Mouse (Mus musculus) testis, postnatal 14 days (tissue): ENCODE data around the gene Tacc2.

Experiments
- DNase-seq: peaks from one replicate; pipeline ENCODE4 v3.0.0; 2021; ENCODE audit warnings: low spot score

The Tacc2 gene

DNA sequence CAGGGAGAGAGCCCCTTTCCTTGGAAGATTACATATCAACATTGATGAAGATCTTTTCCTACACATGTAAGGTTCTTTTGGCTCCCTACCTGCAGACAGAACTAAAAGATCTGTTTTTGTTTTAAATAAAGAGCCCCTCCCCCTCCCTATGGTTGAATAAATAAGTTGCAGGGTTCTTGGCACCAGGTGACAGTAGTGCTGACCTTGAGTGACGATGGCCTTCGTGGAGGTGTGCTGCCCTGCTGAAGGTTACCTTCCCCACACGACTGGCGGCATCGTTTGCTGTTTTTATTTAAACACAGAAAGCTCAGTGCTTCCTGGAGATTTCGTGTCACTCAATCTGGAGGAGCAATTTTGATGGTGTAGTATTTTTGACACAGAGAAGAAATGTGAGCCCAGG lies 113.6 kb downstream of the Tacc2 start:
- DNase-seq = no peak

DNA sequence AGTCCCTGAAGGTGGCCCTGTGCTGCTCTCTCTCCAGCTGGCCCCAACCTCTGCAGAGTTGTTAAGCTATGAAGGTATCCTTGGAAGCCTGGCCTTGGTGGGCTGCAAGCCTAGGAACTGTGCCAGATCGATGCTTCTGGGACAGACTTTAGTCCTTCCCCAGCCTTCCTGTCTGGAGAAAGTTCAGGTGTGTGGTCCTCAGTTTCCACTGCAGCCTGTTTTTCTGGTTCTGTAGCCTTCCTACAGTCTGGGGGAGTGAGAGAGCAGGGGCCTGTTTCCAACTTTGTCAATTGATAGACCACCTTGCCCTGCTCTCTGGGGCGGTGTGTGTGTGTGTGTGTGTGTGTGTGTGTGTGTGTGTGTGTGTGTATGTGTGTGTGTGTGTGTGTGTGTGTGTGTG lies 114.7 kb downstream of the Tacc2 start:
- DNase-seq = no peak

DNA sequence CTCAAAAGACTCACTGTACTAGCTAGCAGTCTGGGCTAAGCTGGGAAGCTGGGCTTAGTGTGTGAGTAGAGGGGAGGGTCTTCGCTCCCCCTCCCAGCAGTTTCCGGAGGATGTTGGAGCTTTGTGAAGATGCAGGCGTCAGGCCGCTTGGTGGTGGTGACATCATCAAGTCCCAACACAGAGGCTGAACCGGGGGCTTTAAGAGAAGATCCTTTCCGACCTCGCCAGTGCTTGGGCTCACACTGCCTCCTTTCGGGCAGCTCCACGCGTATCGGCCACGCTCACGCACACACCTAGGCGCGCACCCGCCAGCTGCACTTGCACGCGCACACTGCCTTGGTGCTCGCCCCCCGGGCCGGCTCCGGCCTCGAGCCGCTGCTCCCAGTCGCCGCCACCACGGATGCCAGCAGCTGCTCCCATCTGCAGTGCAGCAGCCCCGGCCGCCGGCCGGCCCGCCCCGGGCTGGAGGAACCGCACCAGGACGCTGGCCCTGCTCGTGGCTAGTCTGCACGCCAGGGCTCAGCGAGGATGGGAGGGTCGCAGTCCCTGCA lies 115.2 kb downstream of the Tacc2 start:
- peak; percentile 33 for DNase-seq

DNA sequence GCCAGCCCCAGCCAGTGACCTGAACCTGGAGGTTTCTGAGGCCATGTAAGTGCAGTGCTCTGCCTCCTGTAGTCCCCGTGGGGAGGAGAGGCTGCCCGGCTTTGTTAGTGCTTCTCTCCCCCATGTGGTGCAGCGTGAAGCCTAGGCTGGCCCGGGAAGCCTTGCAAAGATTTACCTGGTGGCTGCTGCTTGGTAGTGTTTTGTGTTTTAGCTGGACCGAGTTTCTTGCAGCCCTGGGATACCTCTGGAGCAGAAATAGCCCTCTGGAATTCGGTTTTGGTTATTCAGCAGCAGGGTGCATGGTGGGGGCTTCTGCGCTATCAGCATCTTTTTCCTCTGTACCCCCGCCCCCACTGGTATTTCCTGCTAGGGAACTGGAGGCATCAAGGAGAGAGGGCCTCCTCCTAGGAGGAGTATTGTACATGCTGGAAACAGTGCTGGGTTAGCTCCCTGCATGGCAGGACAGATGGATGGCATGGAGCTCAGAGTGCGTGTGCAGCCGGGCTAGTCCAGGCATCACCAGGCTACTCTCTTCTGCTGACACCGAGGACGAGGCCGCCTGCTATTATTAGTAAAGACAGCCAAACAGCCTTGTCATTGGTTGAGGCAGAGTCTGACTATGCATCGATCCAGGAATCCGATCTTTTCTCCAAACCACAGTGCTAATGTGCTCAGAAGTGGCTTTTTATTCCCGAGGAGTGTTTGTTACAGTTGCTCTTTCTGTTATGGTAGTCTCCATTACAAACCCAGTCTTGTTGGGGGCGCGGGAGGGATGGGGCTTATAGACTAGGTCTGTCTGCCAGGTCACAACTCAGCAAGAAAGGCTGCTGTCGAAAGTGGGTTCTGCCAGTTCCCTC lies 115.9 kb downstream of the Tacc2 start:
- DNase-seq = no peak

DNA sequence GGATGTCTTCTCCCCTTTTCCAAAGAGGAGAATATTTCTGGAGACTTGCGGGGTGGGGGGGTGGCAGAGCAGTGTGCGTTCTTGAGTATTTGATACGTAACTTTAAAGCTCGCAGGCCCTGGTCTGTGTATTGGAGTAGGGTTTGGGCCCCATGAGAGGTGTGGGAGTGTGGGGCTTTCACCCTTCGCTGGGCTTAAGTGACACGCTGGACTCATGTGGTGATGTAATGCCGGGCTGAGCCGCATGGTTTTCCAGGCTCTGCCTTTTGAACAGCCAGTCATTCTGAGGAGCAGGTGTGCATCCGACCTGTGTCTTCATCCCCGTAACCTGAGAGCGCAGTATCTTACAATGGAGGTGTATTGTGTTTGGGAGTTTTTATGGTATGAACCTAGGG lies 116.6 kb downstream of the Tacc2 start:
- no peak for DNase-seq

DNA sequence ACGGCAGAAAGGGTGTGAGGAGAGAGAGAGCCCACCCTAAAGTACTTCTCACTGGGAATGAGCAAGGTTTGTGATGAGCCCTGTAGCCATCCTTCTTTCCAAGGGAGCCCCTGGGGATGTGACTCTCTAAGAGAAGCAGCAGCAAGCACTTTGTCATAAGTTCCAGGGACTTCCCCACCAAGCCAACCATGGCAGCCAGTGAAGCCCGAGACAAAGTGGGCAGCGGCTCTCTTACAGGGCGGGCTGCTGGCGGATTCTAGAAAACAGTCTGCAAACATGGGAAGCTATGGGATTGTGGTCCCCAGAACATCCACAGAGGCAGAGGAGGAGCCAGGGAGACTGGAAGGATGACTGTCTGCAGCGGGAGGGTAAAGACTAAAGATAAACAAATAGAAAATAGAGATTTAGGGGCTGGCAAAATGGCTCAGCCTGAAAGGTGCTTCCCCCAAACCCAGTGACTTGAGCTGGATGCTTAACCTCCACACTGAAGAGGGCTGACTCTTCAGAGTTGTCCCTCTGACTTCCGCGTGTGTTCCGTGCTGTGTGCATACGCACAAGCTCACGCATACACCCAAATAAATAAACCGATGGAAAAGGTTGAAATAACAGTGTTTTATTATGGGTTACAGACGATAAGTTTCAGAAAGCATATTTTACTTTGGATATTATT lies 118.6 kb downstream of the Tacc2 start:
- DNase-seq = no peak

DNA sequence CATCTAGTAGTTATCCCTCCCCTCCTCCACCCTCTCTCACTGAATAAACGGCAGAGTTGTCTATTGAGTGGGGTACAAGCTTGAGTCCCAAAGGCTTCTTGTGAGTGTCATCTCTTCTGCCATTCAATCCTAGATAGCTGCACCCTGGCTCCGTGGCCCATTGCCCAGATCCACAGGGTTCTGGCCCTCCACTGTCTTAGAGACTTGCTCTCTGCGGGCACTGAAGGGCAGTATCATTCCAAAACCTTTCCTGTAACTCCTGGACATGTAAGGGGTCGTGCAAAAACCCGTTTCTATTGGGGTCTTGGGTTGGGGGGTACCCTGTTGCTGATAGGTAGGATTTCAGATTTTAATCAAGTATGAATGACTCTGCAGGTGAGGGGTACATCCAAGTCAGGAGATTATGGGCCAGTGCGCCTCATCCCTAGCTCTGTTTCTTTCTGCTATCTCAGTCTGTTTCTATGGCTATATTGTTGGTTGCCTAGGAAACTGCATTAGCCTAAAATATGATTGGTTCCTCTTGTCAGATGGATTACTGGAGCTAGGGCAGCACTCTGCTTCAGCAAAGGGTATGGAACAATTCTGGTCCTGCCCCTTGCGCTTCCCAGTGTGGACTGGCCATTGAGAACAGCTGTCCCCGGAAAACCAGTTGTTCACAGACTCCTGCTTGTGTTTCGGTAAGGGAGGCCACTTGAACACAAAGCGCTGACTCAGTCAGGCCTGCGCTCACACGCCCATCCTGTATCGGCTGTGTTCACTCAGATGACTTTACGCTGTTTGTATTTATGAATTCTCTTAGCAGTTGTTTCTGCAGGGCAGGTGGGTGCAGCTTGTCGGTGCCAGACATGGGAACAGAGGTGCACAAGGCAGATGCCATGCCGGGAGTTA lies 119.4 kb downstream of the Tacc2 start:
- no peak for DNase-seq

DNA sequence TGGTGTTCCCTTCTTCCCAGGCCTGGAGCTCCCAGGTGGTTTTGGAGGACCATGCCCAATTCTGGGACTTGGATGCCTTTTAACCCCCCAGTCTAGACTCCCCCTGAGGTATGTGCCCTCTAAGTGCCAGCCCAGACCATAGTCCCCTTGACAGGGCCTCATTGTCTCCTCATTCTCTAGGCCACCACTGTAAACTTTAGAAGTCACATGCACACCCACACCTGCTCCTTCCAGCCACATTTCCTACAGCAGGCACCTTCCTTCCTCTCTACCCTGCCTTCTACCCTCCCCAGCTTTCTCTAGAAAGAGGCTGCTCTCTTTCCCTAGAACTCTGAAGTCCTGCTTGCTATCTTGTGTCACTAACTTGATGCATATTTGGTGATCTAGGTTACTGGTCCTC lies 121.2 kb downstream of the Tacc2 start:
- DNase-seq = no peak

DNA sequence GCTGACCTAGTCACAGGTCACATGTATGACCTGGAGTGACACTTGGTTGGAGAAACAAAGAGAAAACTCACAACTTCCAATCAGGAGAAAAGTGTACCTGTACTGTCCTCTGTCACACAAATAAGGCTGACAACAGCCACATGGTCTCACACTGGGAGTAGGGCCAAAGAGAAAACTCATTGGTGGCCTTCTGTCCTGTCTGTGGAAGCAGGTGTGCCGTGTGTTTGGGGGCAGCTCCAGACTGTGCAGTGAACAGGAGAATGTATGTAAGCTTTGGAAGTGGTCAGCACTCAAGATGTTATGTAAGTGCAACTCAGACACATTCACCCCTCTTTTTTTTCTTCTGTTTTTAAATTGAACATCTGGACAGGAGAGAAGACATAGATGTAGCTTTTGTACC lies 124.1 kb downstream of the Tacc2 start:
- DNase-seq = no peak

DNA sequence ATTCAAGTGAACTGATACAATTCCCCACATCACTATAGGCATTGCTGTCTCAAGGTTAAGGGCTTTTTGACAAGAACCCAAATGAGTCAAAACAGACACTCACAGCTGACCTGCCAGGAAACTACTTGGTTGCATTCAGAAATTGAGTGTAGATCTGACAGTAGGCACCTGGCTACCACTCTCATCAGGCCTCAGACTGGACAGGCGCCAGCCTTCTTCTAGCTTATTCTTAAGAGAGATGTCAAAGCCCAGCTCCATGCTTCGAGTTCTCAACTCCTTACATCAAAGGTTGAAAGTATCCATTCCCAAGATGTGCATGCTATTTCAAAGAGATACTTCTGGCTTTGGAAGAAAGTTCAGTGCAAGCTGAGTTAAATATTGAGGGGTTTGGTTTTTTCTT lies 128.0 kb downstream of the Tacc2 start:
- DNase-seq = no peak

DNA sequence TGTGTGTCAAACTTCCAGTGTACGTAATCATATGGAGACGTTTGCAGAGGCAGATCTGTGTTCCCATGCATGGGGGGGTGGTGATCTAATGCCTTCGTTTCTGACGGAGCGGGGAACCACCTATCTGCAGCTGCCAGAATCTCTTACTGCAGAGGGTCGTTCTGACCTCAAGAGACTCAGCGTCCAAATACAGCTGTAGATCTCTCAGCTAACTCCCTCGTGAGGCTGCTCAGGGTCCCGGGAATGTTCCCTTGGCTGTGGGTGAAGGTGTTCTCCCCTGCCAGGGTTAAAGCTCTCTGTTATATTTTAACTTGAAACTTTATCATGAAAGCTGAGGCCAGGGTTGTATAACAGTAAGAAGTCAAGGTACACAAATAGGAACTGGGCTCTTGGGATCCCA lies 131.7 kb downstream of the Tacc2 start:
- DNase-seq = no peak

DNA sequence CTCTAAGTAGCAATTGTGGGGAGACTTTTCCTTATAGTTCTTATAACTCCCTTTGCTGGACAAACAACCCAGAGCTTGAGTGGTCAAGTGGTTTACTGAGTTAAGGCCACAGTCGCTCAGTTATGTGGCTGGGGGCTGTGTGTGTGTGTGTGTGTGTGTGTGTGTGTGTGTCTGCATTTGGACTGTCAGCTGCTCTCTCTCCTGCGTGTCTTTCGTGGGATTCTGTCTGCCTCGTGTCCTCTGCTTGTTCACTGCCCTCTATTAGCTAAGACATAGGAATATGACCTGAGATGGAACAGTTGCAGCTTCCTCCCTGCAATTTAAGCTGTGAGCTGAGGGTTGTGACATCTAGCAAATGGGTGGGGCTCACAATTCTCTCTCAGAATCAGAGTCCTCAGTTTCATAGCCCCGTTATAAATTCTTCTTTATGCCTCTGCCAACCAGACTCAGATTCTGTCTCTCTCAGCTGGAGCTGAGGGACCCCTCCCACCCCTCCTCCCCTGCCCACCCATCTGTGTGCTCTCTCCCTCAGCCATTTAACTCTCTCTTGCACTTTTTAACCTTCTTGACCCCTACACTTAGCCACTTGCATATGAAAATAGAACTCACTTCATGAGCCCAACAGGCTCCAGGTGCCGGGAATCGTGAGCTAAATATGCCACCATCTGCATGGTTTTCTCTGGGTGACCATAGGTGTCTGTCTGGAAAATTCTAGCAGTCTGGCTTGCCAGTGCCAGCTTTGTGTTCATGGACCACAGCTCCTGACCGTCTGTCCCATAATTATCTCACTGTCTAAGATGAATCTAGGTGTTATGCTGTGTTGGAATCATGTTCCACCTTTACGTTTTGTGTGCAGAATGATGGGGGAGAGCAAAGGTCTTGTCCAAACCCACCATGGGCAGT lies 132.4 kb downstream of the Tacc2 start:
- no peak for DNase-seq

DNA sequence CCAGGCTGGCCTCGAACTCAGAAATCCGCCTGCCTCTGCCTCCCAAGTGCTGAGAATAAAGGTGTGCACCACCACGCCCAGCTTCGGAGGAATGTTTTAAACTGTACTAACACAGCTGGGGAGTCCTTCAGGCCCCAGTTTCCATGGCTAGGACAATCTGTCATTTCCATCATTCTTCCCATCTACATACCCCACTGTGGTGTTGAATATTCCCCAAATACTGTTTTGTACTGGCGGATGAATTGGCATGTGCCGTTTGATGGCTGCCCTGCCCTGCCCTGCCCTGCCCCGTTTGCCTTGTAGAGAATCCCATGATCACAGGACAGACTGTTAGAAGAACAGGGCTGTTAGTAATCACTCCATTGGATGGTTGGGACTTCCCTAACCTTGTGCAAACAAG lies 134.6 kb downstream of the Tacc2 start:
- no peak for DNase-seq

DNA sequence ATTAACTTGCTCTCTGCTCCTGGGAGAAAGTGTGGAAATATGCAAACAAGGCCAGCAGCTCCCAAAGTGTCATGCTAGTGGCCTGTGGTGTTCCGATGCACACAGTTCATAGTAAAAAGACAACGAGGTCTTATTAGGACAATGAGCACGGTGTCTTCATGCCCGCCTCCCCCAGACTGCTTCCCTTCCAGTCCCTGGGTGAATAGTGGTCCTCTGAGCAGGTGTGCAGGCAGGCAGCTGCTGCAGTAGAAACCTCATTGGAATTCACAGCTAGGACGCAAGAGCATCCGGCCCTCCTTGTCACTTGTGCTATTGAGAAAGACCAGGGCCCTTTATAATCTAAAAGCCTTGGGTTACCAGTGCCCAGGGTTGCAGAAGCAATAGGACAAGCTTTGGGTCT lies 136.1 kb downstream of the Tacc2 start:
- DNase-seq = no peak

DNA sequence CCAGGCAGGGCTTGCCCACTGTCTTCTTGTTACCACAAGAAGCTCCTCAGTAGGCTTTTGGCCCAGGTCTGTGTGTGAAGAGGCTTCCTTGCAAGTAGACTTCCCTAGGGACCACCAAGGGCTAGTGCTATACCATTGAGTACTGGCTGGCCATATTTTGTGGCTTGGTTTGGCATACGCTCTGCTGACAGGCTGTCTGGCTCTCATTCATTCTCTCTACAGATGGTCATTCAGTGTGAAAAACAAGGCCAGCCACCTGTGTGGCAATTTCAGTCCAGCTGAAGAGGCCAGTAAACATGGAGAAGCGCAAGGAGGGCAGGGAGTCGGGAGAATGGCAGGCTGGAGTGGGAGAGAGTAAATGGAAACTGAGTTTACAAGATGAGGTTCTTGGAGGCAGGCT lies 138.2 kb downstream of the Tacc2 start:
- DNase-seq = no peak

DNA sequence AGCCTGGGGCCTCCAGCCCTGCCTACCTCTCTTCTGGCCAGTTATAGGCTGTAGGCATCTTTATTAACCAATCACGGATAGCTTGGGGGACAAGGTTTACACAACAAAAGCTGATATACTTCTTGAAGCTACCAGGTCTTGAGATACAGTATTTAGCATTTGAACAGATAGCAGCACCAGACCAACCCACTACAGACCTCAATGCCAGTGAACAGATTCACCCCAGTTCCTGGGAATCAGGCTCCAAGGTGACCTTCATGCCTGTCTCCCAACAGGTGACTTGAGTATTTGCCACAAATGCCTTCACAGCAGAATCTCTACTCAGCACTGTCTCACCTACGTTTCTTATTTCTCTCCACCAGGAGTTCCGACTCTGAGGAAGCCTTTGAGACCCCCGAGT lies 139.1 kb downstream of the Tacc2 start:
- DNase-seq = no peak

DNA sequence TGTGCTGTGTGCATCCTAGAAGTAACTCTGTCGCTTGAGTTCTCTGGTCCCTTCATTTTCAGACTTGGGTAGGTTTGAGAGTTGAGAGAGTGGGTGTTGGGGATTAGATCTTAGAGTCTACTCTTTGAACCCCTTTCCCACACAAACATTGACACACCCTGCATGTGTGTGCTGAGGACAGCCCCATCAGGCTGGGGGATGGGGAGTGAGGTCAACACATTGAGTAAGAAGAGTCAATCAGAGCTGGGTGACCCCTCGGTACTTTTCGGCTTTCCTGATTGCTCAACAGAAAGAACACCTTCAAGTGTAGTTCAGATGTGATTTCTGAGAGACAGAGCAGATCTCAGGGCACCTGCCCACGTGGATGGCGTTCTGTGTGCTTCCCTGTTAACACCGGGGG lies 139.8 kb downstream of the Tacc2 start:
- DNase-seq = no peak

DNA sequence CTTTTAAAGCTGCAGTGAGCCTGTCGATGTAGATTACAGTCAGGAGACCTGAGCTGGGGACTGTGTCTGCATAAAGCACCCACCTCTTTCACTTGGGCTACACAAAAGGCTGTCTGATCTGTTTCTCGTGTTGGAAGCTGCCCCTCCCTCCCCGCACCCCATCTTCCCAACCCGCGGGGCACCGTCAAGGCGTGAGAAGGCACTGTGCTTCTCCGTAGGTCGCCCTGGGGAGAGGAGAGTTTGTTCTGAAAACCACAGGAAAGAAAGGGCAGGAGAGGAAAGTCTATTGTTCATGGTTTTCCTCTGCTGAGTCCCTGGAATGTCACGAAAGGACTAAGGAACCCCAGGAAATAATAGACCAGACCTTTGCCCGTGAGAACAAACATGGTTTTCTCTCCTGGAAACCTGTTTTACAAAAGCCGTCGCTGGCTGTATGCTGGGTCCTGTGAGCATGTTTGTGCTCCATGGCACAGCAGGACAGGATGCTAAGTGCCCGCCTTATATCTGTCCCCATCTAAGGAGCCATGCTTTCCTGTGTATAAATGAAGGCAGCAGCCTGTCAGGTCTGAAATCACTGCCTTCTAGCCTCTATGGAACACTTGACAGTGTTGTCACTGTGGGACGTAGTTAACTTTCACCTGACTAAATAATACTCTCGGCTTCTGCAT lies 142.8 kb downstream of the Tacc2 start:
- no peak for DNase-seq

DNA sequence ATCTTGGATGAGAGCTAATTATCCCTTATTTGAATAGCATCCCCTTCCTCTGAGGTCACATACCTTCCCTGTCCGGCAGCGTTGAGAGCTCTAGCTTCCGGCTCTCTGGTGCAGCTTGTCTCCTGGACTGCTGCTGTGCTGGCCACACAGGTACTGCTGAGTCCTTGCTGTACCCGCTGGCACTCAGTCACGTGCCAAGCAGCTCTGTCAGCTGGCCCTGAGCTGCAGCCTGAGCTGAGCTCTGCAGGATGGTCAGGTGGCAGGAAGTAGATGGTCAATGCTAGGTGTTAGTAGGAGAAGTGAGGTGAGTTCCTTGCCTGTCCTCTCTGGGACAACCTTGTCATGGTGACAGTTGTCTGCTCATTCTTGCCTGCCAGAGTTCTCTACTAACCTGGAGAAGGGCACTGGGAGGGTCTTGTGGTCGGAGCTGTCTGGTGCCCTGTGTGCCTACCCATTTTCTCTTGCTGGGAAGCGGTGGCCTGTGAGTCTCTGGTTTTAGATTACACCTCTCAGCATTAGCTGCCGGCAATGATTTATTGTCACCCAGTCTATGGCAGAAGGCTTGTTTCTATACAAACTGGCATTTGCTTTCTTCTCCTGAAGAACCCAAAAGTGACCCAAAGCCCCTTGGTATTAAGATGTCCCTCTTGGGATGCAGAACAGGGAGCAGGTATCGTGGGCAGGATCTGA lies 143.6 kb downstream of the Tacc2 start:
- no peak for DNase-seq

DNA sequence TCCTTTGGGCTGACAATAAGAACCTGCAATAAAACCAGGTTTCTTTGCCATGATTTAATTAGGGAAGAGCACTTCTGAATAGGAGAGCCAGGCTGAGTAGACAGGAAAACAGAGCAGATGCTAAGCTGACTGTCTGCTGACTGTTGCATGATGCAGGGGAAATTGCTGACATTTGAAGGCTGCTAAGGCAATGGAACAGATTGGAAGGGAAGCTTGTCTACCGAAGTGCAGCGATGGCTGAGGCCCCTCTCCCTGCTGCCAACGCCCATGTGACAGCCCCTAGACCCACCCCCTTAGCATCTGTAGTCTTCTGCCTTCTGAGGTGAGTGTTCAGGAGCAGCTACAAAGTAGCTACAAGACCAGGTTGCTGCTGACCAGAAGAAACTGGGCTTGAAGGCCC lies 148.9 kb downstream of the Tacc2 start:
- DNase-seq = no peak
